Mouse (Mus musculus) kidney, adult 2 months (tissue): Measurements from ENCODE around the gene Upk3bl. TPM values are rescaled to one million over a fixed set of nuclear protein-coding genes. Genes with fewer than 3 reads are reported as not detected.
"Not testable (repeated sequence)": the region's sequence is repeated elsewhere in the genome, so short reads cannot be mapped to it uniquely, and the experiment has no call there.

Source experiments
- DNase-seq: peaks from one replicate; pipeline ENCODE4 v3.0.0; 2021
- H3K27ac ChIP-seq: fragments of 200-500 bp; 2 replicates; pipeline ENCODE4 v1.5.1; 2012; ENCODE audit warnings: low read depth, low read length, control low read depth, inconsistent platforms; ENCODE audit not compliant: insufficient read depth
- H3K27me3 ChIP-seq: fragments of 200-500 bp; replicated peaks from 2 replicates; pipeline ENCODE4 v1.6.1; 2012; ENCODE audit warnings: mild to moderate bottlenecking, moderate library complexity, low read length, inconsistent platforms; ENCODE audit not compliant: control insufficient read depth, insufficient read depth
- H3K36me3 ChIP-seq: fragments of 200-500 bp; 2 replicates; pipeline ENCODE4 v1.6.1; 2012; ENCODE audit warnings: mild to moderate bottlenecking, moderate library complexity, low read length, inconsistent platforms; ENCODE audit not compliant: control insufficient read depth, insufficient read depth
- H3K4me1 ChIP-seq: fragments of 200-500 bp; 2 replicates; pipeline ENCODE4 v1.6.1; 2011; ENCODE audit warnings: low read length; ENCODE audit not compliant: control insufficient read depth, insufficient read depth
- H3K4me3 ChIP-seq: fragments of 200-500 bp; 2 replicates; pipeline ENCODE4 v1.5.1; 2011; ENCODE audit warnings: mild to moderate bottlenecking, low read depth, low read length, control low read depth; ENCODE audit not compliant: insufficient read depth
- CTCF ChIP-seq: fragments of 200-500 bp; conservative IDR thresholded peaks from 2 replicates; pipeline ENCODE4 v1.5.1; 2011; ENCODE audit warnings: low read depth, mild to moderate bottlenecking, control low read depth, low read length, moderate library complexity, mixed read lengths; ENCODE audit not compliant: insufficient read depth, insufficient read length
- POLR2A ChIP-seq: fragments of 200-500 bp; IDR thresholded peaks from one replicate; pipeline ENCODE4 v1.6.1; 2011; ENCODE audit warnings: low read depth, low read length, control low read depth
- WGBS: fragments of 180-500 bp; shearing (Covaris S2); methylation state at CpG from one replicate; pipeline ENCODE4 v1.1.7; 2018; 5-methylcytosine and 5-hydroxymethylcytosine counted together
- polyA plus RNA-seq: library from polyadenylated mRNA; depleted of rRNA; stranded (reverse); fragments of >200 nt; gene quantifications from 2 replicates; pipeline ENCODE4 v1.2.3, GENCODE M21; 2012

Upk3bl gene
- polyA plus RNA-seq, 1 experiment, result 0.52 TPM

GRCm38 (mm10) chr5:136045987-136046386, 8.3 kb upstream of the Upk3bl start:
- no peaks in the 10 kb centered on the region for H3K27me3 ChIP-seq
- under 1% methylated on average over 10 of the region's 10 CpGs for WGBS
- H3K4me1 ChIP-seq, result no peaks in the 10 kb centered on the region
- H3K4me3 ChIP-seq, result no peak overlapping the region
- TF ChIP-seq POLR2A (no peak), CTCF (peak; percentile 80)
- no peak overlapping the region for H3K27ac ChIP-seq
- peak; percentile 88 for DNase-seq
- no peaks in the 10 kb centered on the region for H3K36me3 ChIP-seq

GRCm38 (mm10) chr5:136048541-136048940, 5.8 kb upstream of the Upk3bl start:
- H3K27ac ChIP-seq, H3K27me3 ChIP-seq, H3K36me3 ChIP-seq, H3K4me1 ChIP-seq, H3K4me3 ChIP-seq, DNase-seq: not testable (repeated sequence)

DNA sequence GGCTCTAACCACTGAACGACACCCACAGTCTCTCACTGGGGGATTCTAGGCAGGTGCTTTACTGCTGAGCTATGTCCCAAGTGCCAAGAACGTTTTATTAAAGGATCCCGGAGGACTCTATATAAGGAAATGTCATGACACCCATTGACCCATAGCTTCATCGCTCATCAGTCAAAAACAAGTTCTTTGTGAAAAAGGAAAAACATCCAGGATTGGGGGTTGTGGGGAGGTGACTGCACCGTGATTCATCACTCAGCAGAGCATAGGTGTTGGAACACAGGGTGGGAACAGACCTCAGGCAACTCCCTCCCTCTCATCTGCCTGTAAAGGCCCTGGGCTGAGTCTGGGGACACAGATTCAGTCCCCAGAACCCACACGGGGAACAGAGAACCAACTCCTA, 4.4 kb upstream of the Upk3bl start:
- Histone ChIP-seq H3K27me3 (no peaks in the 10 kb centered on the region), H3K4me3 (no peak overlapping the region), H3K4me1 (peaks cover 3% of the 10 kb centered on the region; the same call in 1 of the 2 replicates), H3K36me3 (no peaks in the 10 kb centered on the region), H3K27ac (no peak overlapping the region)
- TF ChIP-seq CTCF, result no peak
- TF ChIP-seq POLR2A, result no peak
- DNase-seq, result peak; percentile 36
- 43% methylated on average over 6 of the region's 6 CpGs for WGBS

DNA sequence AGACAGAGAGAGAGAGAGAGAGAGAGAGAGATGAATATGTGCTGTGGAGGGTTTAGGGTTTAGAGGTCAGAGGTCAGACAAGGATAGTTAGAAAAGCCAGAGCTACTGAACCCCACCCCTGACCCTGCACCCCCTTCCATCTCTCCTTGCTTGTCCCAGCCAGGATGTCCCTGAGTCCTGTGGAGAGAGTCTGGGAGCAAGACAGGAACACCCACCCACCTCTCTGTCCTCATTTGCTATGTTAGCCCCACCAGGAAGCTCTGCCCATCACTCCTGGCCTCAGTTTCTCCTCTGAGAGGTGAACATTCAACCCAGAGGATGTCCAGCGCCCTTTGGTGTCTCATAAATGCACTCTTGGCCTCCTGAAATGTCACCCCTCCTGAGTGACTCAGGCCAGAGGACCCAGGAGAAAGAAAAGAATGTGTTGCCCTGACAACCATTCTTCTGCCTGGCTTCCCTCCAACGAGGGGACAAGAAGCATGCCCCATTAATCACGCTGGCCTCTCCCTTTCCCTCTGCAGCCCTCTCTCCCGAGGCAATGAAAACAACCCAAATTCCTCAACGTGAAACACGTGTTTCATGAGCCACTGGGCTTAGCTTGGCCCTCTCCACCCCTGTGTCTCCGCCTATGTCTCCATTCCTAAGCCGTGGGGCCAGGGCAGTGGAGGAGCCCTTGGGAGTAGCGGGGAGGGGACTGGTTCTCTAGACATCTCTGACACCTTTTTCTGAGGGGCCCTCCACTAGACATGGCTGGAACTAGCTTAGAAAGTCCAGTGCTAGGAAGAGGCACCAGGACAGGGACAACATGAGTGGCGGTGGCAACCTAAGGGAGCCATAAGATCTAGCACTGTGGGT, 2.8 kb upstream of the Upk3bl start:
- whole genome bisulfite sequencing, result 15% methylated on average over 10 of the region's 10 CpGs
- Histone ChIP-seq H3K27me3 (no peaks in the 10 kb centered on the region), H3K36me3 (no peaks in the 10 kb centered on the region), H3K27ac (peak overlapping the region; percentile 65), H3K4me3 (no peak overlapping the region), H3K4me1 (peaks cover 3% of the 10 kb centered on the region; the same call in 1 of the 2 replicates)
- no peak for TF ChIP-seq POLR2A
- no peak for TF ChIP-seq CTCF
- peak; percentile 93 for DNase-seq

- TF ChIP-seq CTCF (no peak), POLR2A (no peak)
- DNase-seq, result peak; percentile 77
- Histone ChIP-seq H3K4me3 (no peak overlapping the region), H3K27ac (no peak overlapping the region), H3K36me3 (no peaks in the 10 kb centered on the region), H3K27me3 (no peaks in the 10 kb centered on the region), H3K4me1 (peaks cover 3% of the 10 kb centered on the region; the same call in 1 of the 2 replicates)
- WGBS, result 68% methylated on average over 8 of the region's 8 CpGs
Observed at GRCm38 (mm10) chr5:136052861-136053655, 1.2 kb upstream of the Upk3bl start.

- H3K27me3 ChIP-seq, result no peaks in the 10 kb centered on the region
- no peaks in the 10 kb centered on the region for H3K36me3 ChIP-seq
- H3K27ac ChIP-seq, result no peak overlapping the region
- H3K4me3 ChIP-seq, result no peak overlapping the region
- H3K4me1 ChIP-seq, result peaks cover 3% of the 10 kb centered on the region; the same call in 1 of the 2 replicates
- no peak for DNase-seq
- no peak for TF ChIP-seq POLR2A
- no peak for TF ChIP-seq CTCF
- WGBS, result 57% methylated on average over 4 of the region's 4 CpGs
Observed at GRCm38 (mm10) chr5:136056062-136056461, 1.8 kb downstream of the Upk3bl start.

DNA sequence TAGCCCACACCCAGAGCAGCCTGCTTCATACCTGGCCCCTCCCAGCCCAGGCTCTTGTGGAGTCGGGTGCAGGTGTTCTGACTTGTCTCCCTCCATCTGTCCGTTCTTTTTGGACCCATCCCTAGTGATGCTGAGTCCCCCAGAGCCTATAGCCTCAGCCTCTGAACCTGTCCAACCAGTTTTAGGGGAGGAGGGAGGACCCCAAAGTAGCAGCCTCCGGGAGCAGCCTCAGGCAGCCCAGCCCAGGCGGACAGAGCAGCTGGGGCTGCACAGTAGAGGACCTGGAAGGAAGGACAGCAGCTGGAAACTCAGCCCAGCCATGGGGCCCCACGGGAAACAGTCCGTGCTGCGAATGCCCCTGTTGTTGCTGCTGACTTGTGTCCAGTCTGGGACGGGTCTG, 2.8 kb downstream of the Upk3bl start:
- no peak for DNase-seq
- no peaks in the 10 kb centered on the region for H3K27me3 ChIP-seq
- no peaks in the 10 kb centered on the region for H3K36me3 ChIP-seq
- no peak overlapping the region for H3K27ac ChIP-seq
- no peaks in the 10 kb centered on the region for H3K4me1 ChIP-seq
- TF ChIP-seq CTCF, result no peak
- TF ChIP-seq POLR2A, result no peak
- no peak overlapping the region for H3K4me3 ChIP-seq
- 34% methylated on average over 8 of the region's 8 CpGs for WGBS
